Mouse (Mus musculus): ENCODE measurements around the gene Spice1. TPM values are rescaled to one million over a fixed set of nuclear protein-coding genes. Genes with fewer than 3 reads are reported as not detected.

The Spice1 gene
- 4.3 TPM for polyA plus RNA-seq (2014; fragmentation: Illumina TruSeq; extraction: RNeasy Lipid Tissue Mini Kit (QIAGEN cat#74804); ENCODE audit: low read depth, low replicate concordance)

GRCm38 (mm10) chr16:44347071-44347901, at the start of gene Spice1:
Spice1 (plus strand) TSS chr16:44347121.

GRCm38 (mm10) chr16:44332861-44333284, 14.0 kb upstream of the Spice1 start, which contains the start of gene Sidt1:
Sidt1 (minus strand) TSS chr16:44333196.

GRCm38 (mm10) chr16:44394577-44395243, 47.8 kb downstream of the Spice1 start, which contains the start of gene Cfap44:
Cfap44 (plus strand) TSS chr16:44394796.

Other genes with a start within 250 kb of the Spice1 start
- gene Atp6v1a, start 207.4 kb upstream of the Spice1 start, polyA plus RNA-seq (2014; fragmentation: Illumina TruSeq; extraction: RNeasy Lipid Tissue Mini Kit (QIAGEN cat#74804); ENCODE audit: low read depth, low replicate concordance) = 46.9 TPM
- gene Naa50, start 207.3 kb upstream of the Spice1 start, polyA plus RNA-seq (2014; fragmentation: Illumina TruSeq; extraction: RNeasy Lipid Tissue Mini Kit (QIAGEN cat#74804); ENCODE audit: low read depth, low replicate concordance) = 123 TPM
- gene Usf3, start 173.9 kb upstream of the Spice1 start, polyA plus RNA-seq (2014; fragmentation: Illumina TruSeq; extraction: RNeasy Lipid Tissue Mini Kit (QIAGEN cat#74804); ENCODE audit: low read depth, low replicate concordance) = 13.5 TPM
- gene Sidt1, start 13.9 kb upstream of the Spice1 start, polyA plus RNA-seq (2014; fragmentation: Illumina TruSeq; extraction: RNeasy Lipid Tissue Mini Kit (QIAGEN cat#74804); ENCODE audit: low read depth, low replicate concordance) = not detected
- not detected for gene Cfap44, start 47.7 kb downstream of the Spice1 start, polyA plus RNA-seq (2014; fragmentation: Illumina TruSeq; extraction: RNeasy Lipid Tissue Mini Kit (QIAGEN cat#74804); ENCODE audit: low read depth, low replicate concordance)
- not detected for gene Boc, start 211.8 kb downstream of the Spice1 start, polyA plus RNA-seq (2014; fragmentation: Illumina TruSeq; extraction: RNeasy Lipid Tissue Mini Kit (QIAGEN cat#74804); ENCODE audit: low read depth, low replicate concordance)

Data from liver, adult 10 weeks (tissue).